Mouse (Mus musculus) urinary bladder, adult 18-20 months (tissue): ENCODE measurements at regions not wholly inside any gene's neighbourhood (a gene's known extent, or its start where the extent isn't known, plus 50 kb on each side); places are given as distances from the start of the nearest gene placed in this dataset.

Experiments used
- DNase-seq, 2 experiments: peaks; one replicate each; pipeline ENCODE4 v3.0.0; 2022; ENCODE audit warnings: low spot score in 2 of 2, mixed read lengths in 2 of 2

DNA sequence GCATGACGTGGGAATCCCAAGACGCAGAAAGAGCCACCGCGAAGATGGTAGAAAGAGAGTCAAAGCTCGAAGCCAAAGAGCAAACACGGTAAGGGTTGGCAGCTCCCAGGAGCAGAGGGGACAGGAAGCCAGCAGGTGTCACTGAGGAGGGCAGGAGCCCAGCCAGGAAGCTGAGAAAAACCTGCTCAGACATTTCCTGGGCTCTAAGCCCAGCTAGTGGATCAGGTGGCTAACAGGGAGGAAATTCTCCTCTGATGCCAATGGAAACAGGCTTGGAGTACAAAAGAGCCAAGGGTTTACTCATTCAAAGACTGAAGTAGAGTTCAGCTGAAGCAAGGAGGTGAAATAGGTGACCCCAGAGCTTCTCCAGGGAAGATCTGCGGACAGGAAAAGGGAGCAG is 368.9 kb downstream of the Nkx6-1 start:
- DNase-seq, result no peak

DNA sequence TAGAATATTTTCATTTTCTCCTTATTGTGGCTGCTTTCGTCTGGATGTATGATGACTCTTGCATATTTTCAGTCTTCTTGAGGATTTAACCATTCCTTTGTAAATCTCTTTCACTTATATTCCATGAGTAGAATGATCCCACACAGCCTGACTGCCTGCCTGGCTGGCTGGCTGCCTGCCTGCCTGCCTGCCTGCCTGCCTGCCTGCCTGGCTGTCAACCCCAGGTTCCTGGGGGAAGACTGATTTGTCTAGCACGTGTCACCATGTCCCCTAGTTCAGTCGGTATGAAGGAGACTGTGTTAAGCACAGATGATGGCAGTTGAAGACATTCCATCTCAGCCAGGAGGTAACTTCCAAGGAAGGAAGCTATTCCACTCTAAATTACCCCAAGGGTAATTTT is 370.8 kb downstream of the Nkx6-1 start:
- no peak for DNase-seq

DNA sequence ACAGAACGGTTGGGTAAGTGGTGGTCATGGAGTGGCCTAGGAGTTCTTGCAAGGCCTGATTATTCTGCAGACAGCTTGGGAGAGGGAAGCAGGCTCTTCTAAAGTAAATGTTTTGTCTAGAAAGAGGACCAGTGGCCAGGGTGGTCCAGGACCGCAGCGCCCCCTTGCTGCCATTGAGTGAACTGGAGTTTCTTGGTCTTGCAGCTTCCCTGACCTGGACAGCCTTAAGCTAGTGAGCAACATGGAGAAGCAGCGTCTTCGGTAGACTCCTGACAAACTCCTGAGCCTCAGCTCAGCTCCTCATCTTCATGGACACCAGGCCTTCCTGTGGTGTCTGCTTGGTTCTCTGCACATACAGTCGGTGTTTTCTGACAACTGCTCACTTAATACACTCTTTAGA is 376.4 kb downstream of the Nkx6-1 start:
- DNase-seq, result peak in 1 of 2 experiments; percentile 28

DNA sequence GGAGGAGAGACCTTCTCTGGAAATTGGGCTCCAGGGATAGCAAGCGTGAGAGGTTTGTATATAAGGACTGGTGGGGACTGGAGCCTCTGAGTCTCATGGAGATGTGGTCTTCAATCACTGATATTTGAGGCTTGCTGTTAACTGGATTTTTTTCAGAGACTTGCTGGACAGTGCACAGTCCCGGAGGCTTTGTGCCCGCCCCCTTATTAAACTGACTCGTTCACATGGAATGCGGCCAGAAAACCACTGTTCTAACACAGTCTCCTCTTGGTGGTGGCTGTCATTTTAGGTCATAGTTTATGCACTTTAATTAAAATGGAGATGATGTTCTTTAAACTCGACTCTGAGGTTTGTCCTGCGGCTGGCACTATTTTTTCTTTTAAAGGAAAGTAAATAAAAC is 378.9 kb downstream of the Nkx6-1 start:
- no peak for DNase-seq

DNA sequence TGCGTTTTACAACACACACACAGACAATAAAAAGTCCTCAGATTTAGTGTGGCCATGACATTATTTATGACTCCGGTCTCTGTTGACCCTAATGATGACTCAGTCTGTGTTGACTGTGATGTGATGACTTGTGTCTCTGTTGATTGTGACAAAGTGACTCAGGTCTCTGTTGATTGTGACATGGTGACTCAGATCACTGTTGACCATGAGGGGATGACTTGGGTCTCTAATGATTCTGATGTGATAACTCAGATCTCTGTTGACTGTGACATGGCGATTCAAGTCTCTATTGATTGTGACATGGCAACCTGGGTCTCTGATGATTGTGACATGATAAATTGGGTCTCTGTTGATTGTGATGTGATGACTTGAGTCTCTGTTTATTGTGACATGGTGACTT is 405.0 kb downstream of the Gpat3 start:
- no peak for DNase-seq

DNA sequence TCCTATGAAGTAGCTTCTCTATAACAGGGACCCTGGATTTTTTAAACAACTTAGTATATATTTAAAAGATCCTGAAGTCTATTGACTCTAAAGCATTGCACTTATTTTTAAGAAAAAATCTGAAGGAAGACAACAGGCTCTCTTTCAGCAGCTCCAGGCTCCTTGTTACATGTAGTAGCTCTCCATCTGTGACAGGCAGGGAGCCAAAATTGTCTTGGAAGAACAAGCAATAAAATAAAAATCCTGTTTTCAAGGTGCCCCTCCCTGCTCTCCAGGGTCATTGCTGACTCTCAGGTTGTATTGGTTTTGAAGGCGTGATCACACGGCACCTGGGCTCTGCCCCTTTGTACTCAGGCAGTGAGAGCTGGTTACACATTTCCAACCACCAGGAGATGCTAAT is 397.1 kb downstream of the Gpat3 start:
- DNase-seq, result no peak

DNA sequence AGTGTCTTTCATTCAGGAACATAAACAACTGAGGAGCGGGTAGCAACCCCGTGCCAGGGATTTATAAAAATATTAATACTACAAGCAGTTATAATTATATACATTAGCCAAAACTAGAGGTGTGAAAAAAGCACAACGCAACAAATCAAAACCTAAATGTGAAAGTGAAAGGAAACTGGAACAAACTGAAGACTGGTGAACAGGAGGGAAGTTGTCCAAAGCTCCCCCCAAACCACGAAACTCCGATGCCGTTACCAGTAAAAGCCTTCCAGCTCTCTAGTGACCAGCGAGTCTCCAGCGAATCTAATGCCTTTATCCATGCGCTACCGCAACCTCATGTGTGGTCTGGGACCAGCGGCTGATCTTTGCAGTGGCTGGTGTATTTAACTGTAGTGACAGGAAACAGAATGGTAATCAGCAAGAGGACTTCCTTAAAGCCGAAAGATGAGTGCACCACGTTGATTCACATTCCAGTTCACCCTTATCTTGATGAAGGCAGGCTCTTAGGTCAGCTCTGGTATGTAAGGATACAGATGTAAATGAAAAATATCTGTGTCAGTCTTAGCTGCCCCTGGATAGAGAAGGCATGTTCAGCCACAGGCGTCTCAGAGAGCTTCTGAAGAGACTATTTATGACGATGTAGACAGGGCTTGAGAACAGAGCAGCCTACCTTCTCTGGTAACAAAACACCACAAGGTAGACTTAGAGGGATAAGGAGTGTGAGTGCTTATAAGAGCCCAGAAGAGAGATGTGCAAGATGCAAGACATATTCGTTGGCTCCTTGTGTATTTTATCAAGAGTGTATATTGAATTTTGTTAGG is 394.0 kb downstream of the Gpat3 start:
- DNase-seq, result no peak

DNA sequence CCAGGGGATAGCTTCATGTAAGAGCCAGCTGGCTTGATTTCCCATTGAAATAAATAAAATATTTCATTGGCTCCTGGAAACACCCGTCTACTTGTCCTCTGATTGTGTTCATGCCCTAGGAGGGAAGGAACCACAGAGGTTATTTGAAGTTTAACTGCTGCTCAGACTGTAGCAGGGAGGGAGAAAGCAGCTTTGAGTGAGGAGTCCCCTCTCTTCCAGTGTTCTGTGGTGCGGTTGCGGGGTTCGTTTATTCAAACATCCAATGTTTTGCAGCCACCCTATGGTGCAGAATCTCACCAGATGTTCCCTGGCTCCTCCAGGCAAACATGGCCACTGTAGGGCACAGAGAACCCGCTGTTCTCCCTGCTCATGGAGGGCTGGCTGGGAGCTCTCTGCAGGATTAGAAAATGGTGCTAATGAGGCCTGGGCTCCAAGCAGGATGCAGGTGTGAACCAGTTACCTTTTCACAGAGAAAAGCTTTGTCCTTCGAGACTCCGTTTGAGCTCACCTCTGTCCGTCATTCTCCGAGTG is 390.7 kb downstream of the Gpat3 start:
- DNase-seq, result no peak

DNA sequence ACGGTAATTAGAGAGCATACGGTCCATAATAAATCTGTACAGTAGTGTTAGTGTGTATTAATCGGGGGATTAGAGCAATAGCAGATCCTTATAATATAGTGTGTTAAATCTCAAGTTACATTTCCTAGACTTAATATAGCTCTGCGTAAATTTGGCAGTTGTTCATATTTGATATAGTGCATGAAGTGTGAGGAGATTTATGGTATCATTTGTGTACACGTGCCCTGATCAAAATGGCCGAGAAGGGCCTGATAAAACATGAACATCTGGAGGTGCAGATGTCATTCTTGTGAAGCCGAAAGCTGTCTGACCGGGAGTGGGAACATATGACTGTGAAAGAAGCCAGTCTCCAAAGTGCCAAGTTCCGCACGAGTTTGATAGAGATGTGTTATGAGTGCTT is 376.9 kb downstream of the Gpat3 start:
- DNase-seq, result no peak

DNA sequence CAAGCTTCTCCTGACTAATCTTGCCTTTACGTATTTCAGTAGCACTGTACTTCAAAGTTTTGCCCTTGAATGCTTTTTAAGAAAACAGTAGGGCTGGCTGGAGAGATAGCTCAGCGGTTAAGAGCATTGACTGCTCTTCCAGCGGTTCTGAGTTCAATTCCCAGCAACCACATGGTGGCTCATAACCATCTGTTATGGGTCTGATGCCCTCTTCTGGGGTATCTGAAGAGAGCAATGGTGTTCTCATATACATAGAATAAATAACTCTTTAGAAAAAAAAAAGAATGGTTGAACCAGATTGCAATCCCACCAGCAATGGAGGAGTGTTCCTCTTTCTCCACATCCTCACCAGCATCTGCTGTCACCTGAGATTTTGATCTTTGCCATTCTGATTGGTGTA is 372.6 kb downstream of the Gpat3 start:
- DNase-seq, result no peak

DNA sequence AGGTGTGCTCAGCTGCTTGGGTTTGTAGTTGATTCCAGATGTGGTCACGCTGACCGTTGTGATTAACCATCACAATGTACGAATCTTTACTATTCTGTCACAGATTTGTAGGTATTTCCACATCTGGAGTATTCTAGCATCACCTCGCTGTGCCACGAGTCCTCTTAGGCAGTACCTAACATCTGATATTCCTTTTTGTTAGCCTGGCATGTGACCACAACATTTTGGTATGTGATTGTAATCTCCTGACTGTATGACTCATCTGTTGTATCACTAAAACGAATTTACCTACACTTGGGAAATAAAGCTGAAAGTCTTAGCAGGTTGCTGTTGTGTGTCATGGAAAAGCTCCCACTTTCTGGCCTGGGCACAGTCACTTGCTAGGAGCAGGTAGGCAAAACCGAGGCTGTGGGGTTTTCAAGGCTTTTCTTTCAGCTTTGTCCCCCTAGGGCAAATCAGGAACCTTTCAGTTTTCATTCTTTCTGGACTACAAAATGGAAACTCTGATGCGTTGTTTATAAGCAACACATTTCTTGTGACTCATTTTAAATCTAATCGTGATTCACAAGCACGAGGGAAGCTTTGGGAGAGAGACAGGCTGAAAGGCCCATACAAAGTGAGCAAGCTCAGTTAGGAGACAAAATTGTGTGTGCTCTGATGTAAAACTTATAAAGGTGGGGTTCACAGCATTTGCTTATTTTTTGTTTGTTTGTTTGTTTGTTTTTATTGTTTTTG is 371.5 kb downstream of the Gpat3 start:
- DNase-seq, result peak in 1 of 2 experiments; percentile 4

DNA sequence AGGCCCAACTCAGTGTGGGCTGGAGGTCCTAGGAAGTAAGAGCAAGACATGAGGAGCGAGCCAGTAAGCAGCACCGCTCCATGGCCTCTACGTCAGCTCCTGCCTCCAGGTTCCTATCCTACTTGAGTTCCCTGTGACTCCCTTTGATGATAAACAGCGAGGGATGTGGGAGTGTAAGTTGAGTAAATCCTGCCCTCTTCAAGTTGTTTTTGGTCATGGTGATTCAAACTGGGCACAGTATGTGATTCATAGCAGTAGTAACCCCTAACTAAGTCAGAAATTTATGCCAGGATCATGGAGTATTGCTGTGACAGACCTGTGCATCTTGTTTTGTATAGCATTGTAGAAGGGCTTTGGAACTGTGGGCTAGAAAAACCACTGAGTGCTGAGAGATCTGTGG is 366.5 kb downstream of the Gpat3 start:
- DNase-seq, result no peak

DNA sequence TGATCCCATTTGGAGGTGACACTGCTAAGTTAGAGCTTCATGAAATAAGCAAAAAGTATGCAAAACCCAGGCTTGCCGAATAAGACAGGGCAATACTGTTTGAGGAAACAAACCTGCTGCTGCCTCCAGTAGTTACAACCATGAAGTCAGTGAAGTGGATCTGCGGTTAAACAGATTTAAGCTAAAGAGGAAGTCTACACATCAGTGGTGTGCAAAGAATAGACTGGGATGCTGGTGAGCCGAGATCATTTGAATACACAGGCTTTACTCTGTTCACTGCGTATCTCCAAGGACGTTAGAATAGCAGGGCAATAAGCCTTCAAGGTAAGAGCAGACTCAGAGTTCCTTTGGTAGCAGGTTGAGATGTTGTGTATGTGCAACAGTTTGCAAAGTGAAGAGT is 362.6 kb downstream of the Gpat3 start:
- no peak for DNase-seq

DNA sequence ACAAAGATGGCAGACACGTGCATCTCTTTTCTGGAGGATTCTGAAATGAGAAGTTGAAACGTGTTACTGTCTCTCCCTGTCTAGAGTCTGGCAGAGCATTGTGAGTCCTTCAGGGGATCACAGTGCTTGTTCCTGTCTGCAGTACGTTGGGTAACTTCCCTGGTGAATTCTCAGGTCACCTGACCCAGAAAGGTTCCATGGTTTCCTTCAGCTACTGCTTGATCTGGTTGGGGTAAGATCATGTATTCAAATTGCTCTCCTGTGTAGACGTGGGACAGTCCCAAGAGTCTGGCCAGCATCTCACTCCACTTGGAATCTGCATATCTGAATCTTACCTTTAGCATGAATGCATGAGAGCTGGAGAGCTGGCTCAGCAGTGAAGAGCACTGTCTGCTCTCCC is 350.0 kb downstream of the Gpat3 start:
- no peak for DNase-seq

DNA sequence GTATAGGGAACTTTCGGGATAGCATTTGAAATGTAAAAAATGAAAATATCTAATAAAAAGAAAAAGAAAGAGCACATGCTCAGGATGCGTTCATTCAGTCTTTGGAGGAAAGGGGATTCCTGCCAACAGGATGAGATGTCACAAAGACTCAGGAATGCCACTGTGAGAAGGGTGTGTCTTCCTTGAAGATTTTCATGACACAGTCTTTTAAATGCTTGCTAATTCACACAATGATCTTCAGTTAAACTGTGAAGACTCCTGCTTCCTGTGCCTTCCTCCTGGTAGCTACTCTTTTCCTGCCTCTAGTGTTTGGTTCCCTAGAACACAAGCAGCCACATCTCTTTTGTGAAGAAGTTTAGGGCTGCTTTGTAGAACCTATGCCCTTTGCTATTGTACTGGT is 345.5 kb downstream of the Gpat3 start:
- no peak for DNase-seq

DNA sequence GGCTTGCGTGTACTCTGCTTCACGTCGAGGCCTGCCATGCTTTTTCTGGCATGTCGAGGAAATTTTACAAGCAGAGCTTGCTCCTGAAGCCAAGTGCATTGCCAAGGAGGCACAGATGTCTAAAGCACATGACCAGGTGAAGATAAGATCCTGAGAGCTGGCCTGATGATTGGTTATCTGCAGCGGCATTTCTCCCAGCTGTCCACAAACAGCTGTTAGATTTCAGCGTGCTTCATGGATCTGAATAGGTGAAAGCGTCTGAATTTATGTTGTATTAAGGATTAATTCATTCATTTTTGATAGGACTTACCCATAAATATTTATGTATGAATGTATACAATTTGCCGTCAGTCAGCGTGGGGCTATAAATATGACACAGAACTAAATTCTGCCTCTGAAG is 327.7 kb downstream of the Gpat3 start:
- no peak for DNase-seq

DNA sequence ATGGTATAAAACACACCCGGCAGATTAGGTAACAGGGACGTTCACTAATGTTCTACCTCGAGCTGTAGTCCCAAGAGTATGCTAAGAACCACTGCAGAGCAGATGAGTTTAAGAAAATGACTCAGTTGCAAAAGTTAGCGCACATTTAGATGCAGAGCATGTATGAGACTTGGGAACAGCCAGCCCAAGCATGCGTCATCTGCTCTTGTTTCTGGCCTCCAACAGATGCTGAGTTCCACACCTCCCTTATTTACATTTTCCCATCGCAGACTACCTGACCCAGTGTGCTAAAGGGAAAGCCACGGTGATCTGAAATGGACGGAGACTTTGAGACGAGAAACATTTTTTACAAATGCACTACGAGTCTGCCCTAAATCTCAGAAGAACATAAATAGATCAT is 327.3 kb downstream of the Gpat3 start:
- no peak for DNase-seq

DNA sequence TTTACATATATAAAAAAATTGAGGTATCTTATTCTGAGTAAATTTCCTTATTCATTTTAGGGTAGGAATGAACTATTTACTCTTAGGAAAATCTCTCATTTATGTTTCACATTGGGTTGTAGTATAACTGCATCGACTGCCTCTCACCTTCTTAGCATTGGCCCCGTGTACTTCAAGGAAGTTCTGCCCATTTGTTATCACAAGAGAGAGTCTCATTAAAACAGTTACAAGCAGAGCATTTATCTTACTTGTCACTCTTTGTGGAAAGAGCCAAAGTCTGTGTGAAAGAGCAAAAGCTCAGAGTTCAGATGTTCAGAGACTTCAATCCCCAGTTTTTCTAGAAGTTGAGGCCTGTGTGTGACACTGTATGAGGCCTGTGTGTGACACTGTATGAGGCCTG is 323.6 kb downstream of the Gpat3 start:
- no peak for DNase-seq

DNA sequence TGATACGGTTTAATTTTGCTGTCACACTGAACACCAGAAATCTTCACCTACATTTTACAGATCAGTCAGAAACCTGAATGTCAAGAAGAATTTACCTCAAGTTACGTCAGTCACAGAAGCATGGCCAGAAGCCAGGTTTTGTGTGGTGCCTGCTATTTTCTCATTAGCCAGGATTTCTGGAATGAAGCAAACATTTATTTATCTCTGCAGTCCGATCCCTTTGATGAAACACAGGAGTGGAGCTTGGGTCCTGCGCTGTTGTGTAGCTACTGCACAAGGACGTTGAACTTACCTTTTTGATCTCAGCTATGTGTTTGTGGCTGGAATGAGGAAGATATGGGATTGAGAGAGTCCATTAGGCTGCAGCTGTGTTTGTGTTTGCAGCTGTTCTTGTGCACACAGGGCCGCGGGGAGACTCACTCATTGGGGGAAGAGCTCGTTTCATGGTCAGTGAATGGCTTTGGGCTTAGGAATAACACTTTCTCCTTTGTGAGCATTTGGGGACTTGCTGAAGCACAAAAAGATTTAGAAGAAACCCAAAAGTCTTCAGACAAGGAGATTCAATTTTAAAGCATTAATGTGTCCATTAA is 318.2 kb downstream of the Gpat3 start:
- no peak for DNase-seq

DNA sequence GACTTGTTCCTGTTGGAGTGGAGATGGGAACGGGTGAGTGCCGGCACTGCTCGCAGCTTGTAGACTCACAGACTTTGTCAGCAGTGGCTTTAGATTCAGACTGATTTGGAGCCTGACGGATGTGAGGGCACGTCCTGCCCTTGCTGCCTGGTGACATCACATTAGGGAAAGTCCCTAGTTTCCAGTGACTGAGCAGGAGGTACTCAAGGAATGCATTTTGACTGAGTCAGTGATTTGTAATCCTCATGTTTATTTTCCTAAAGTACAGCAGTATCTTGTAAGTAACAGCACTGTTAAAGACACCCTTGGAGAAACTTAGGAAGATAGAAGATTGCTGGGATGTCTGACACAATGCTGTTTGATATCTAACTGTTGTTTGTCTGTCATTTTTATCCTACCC is 317.6 kb downstream of the Gpat3 start:
- DNase-seq, result no peak

DNA sequence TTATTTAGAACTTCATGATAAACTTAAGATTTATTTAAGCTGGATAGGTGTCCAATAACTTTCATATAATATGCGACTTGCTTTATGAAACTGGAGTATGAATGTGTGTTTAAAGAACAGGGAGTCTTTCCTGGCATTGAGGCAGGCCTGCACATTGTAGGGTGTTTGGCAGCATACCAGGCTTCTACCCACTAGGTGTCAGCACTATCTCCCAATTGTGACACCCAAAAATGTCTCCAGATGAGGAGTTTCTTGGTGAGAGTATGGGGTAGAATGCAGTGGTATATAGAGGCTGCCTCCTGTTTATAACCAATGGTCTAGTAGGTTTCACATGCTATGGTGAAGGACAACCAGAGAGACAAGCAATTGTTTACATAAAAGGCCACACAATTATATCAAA is 311.9 kb downstream of the Gpat3 start:
- DNase-seq, result no peak

DNA sequence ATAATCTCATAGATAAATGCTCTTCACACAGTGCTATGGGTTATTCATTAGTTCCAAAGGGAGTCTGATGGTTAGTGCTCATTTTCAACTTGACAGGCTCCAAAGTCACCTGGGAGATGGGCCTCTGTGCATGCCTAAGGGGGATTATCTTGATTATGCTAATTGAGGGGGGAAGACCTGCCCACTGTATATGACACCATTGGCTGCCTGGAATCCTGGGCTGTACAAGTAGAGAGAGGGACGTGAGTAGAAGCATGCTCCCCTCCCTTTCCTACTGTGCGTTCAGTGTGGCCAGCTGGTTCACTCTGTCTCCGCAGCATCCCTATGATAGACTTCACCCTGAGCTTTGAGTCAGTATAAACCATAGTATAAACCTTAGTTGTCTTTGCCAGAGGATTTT is 300.8 kb downstream of the Gpat3 start:
- no peak for DNase-seq

DNA sequence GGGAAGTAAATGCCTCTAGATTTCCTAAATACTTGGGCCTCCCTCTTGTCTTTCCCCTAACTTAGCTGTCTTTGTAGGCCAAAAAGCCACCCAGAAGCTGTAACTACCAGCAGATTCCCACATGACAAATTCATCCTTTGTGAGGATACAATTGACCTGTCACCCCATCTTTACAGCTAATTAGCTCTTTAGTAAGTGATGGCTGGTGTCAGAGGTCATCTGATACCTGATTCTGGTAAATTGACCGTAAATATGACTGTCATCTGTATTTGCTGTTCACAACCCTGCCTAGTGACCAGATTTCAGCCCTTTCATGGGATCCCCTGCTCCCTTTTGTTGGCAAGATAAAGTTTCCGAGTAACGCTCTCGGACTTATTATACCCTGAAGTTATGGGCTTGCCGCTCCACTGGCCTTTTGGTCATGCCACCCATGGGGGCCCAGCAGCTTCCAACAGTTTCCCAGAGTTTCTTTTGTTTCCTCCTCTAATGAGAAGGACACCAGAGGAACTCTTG is 279.5 kb downstream of the Gpat3 start:
- DNase-seq, result no peak
